ENCODE assay signal across 20 mouse cellular contexts in genomic region chr9:111486645-111487477, GRCm38 (mm10). TPM values are rescaled to one million over a fixed set of nuclear protein-coding genes. Genes with fewer than 3 reads are reported as not detected.
DNase-seq lines count a peak whose midpoint lies in the region; ATAC-seq lines count a peak whose summit lies in the region.
"Had no signal": no experiment of that assay in that cellular context is flagged by ENCODE, and none has a peak within 500 bp of the region (broad histone marks: within the 10 kb centered on the region; RNA-seq: fewer than 3 reads in every experiment).

No protein-coding gene starts in this region.

- H3K4me1 ChIP-seq in hindbrain, embryonic 10.5 days (replicated peaks): peaks cover 13% of the 10 kb centered on the region
- no peaks in the 10 kb centered on the region for H3K4me1 ChIP-seq in hindbrain, embryonic 16.5 days (ENCODE audit: control insufficient read depth, insufficient read depth, low read depth, low read length)
- peaks cover 8% of the 10 kb centered on the region for H3K4me1 ChIP-seq in midbrain, embryonic 11.5 days (ENCODE audit: control insufficient read depth, insufficient read depth, low read length)
- peaks cover 3% of the 10 kb centered on the region; the same call in 1 of the 2 replicates for H3K4me1 ChIP-seq in midbrain, embryonic 14.5 days (ENCODE audit: control insufficient read depth, insufficient read depth, low read length)
- peaks cover 9% of the 10 kb centered on the region for H3K4me1 ChIP-seq in embryonic facial prominence, embryonic 13.5 days
- H3K4me1 ChIP-seq: forebrain, embryonic 15.5 days; hindbrain, embryonic 15.5 days; lung, embryonic 15.5 days had no signal

- no peak overlapping the region for H3K4me2 ChIP-seq in hindbrain, embryonic 16.5 days (ENCODE audit: low read length)
- no peak overlapping the region for H3K4me2 ChIP-seq in midbrain, embryonic 11.5 days
- no peak overlapping the region for H3K4me2 ChIP-seq in midbrain, embryonic 14.5 days (ENCODE audit: low read length)
- no peak overlapping the region for H3K4me2 ChIP-seq in embryonic facial prominence, embryonic 13.5 days
- H3K4me2 ChIP-seq: forebrain, embryonic 15.5 days; heart, embryonic 12.5 days; hindbrain, embryonic 15.5 days; lung, embryonic 15.5 days had no signal

- peaks cover 14% of the 10 kb centered on the region; the same call in 1 of the 2 replicates for H3K27me3 ChIP-seq in hindbrain, embryonic 10.5 days (ENCODE audit: insufficient read depth, poor library complexity, severe bottlenecking)
- H3K27me3 ChIP-seq in hindbrain, embryonic 16.5 days (replicated peaks; ENCODE audit: control insufficient read depth, insufficient read depth, low read length): no peaks in the 10 kb centered on the region
- H3K27me3 ChIP-seq in midbrain, embryonic 11.5 days (ENCODE audit: control insufficient read depth, insufficient read depth, low read length): no peaks in the 10 kb centered on the region
- no peaks in the 10 kb centered on the region for H3K27me3 ChIP-seq in midbrain, embryonic 14.5 days (ENCODE audit: control insufficient read depth, insufficient read depth, low read length)
- peaks cover 5% of the 10 kb centered on the region; the same call in 1 of the 2 replicates for H3K27me3 ChIP-seq in embryonic facial prominence, embryonic 13.5 days
- H3K27me3 ChIP-seq: forebrain, embryonic 15.5 days; hindbrain, embryonic 15.5 days had no signal

- 37% methylated on average over 10 of the region's 10 CpGs for WGBS in hindbrain, embryonic 10.5 days
- 39% methylated on average over 10 of the region's 10 CpGs for WGBS in hindbrain, embryonic 16.5 days
- 33% methylated on average over 10 of the region's 10 CpGs for WGBS in midbrain, embryonic 11.5 days
- WGBS in midbrain, embryonic 14.5 days: 23% methylated on average over 10 of the region's 10 CpGs
- 46% methylated on average over 10 of the region's 10 CpGs for WGBS in embryonic facial prominence, embryonic 13.5 days

- H3K36me3 ChIP-seq in hindbrain, embryonic 10.5 days: no peaks in the 10 kb centered on the region
- H3K36me3 ChIP-seq in hindbrain, embryonic 16.5 days (ENCODE audit: control insufficient read depth, insufficient read depth, low read length): no peaks in the 10 kb centered on the region; the same call in 1 of the 2 replicates
- H3K36me3 ChIP-seq in midbrain, embryonic 11.5 days (ENCODE audit: control insufficient read depth, insufficient read depth, low read length): no peaks in the 10 kb centered on the region
- no peaks in the 10 kb centered on the region for H3K36me3 ChIP-seq in midbrain, embryonic 14.5 days (ENCODE audit: control insufficient read depth, insufficient read depth, low read length)
- H3K36me3 ChIP-seq in embryonic facial prominence, embryonic 13.5 days: no peaks in the 10 kb centered on the region
- H3K36me3 ChIP-seq: forebrain, embryonic 15.5 days; hindbrain, embryonic 15.5 days; lung, embryonic 15.5 days had no signal

- no peak overlapping the region for H3K4me3 ChIP-seq in hindbrain, embryonic 10.5 days
- H3K4me3 ChIP-seq in hindbrain, embryonic 16.5 days (ENCODE audit: low read length): no peak overlapping the region
- no peak overlapping the region for H3K4me3 ChIP-seq in midbrain, embryonic 11.5 days (ENCODE audit: low read depth, low read length)
- H3K4me3 ChIP-seq in midbrain, embryonic 14.5 days (replicated peaks; ENCODE audit: low read depth, low read length): no peak overlapping the region
- no peak overlapping the region for H3K4me3 ChIP-seq in embryonic facial prominence, embryonic 13.5 days
- H3K4me3 ChIP-seq: forebrain, embryonic 15.5 days; heart, embryonic 12.5 days; hindbrain, embryonic 15.5 days; lung, embryonic 15.5 days had no signal

- no peak overlapping the region for H3K9ac ChIP-seq in hindbrain, embryonic 16.5 days (ENCODE audit: low read depth, low read length)
- no peak overlapping the region for H3K9ac ChIP-seq in midbrain, embryonic 11.5 days (ENCODE audit: low read length)
- H3K9ac ChIP-seq in midbrain, embryonic 14.5 days (replicated peaks; ENCODE audit: low read length): no peak overlapping the region
- peak overlapping the region; percentile 6; the same call in 1 of the 2 replicates for H3K9ac ChIP-seq in embryonic facial prominence, embryonic 13.5 days
- H3K9ac ChIP-seq: forebrain, embryonic 15.5 days; heart, embryonic 12.5 days; hindbrain, embryonic 15.5 days; liver, embryonic 14.5 days; lung, embryonic 15.5 days had no signal

- H3K9me3 ChIP-seq in hindbrain, embryonic 10.5 days: no peaks in the 10 kb centered on the region
- no peaks in the 10 kb centered on the region for H3K9me3 ChIP-seq in hindbrain, embryonic 16.5 days (ENCODE audit: control insufficient read depth, low read length)
- no peaks in the 10 kb centered on the region for H3K9me3 ChIP-seq in midbrain, embryonic 11.5 days (ENCODE audit: control insufficient read depth, low read length)
- H3K9me3 ChIP-seq in midbrain, embryonic 14.5 days (ENCODE audit: control insufficient read depth, low read length): no peaks in the 10 kb centered on the region; the same call in 1 of the 2 replicates
- H3K9me3 ChIP-seq in embryonic facial prominence, embryonic 13.5 days: no peaks in the 10 kb centered on the region
- H3K9me3 ChIP-seq: forebrain, embryonic 15.5 days; hindbrain, embryonic 15.5 days; lung, embryonic 15.5 days had no signal

- no peak for ATAC-seq in hindbrain, embryonic 16.5 days
- peak; percentile 76 for ATAC-seq in midbrain, embryonic 11.5 days (ENCODE audit: low FRiP score)
- no peak for ATAC-seq in midbrain, embryonic 14.5 days (ENCODE audit: low FRiP score, low TSS enrichment)
- no peak for ATAC-seq in embryonic facial prominence, embryonic 13.5 days (ENCODE audit: insufficient number of reproducible peaks, insufficient read depth, low FRiP score, low TSS enrichment, low read depth)
- ATAC-seq: forebrain, embryonic 15.5 days had no signal

- peak overlapping the region; percentile 69 for H3K27ac ChIP-seq in hindbrain, embryonic 10.5 days
- H3K27ac ChIP-seq in hindbrain, embryonic 16.5 days (ENCODE audit: low read depth, low read length): no peak overlapping the region
- H3K27ac ChIP-seq in midbrain, embryonic 11.5 days (ENCODE audit: low read depth, low read length): no peak overlapping the region
- H3K27ac ChIP-seq in midbrain, embryonic 14.5 days (replicated peaks; ENCODE audit: low read depth, low read length): no peak overlapping the region
- H3K27ac ChIP-seq in embryonic facial prominence, embryonic 13.5 days: no peak overlapping the region
- H3K27ac ChIP-seq: forebrain, embryonic 15.5 days; hindbrain, embryonic 15.5 days; liver, embryonic 14.5 days; lung, embryonic 15.5 days had no signal

- DNase-seq in hindbrain, embryonic 10.5 days (ENCODE audit: low spot score): peak; percentile 31
- DNase-seq in midbrain, embryonic 11.5 days (ENCODE audit: low spot score, missing footprints): peak; percentile 92
- DNase-seq in midbrain, embryonic 14.5 days: no peak
- peak; percentile 97 for DNase-seq in ZHBTc4 (ENCODE audit: low read depth, low spot score)
- DNase-seq in frontal cortex, postnatal 36 days (ENCODE audit: low spot score in 2 of 2): no peak
- no peak for DNase-seq in right cerebral cortex, adult 18-20 months
- DNase-seq: adrenal gland, adult 8-10 months; cerebellum, adult 9-10 months; heart, postnatal 14 days; kidney, adult 11 months; kidney, postnatal 36 days; layer of hippocampus, adult 9-11 months; thymus, postnatal 36 days had no signal

RNA-seq across cellular contexts. Expression of gene Dclk3, which starts 48.0 kb away (rescaled TPM):
- polyA plus RNA-seq in hindbrain, embryonic 10.5 days (2016; fragmentation: Nextera tagmentation; extraction: Ambion mirVana): 0.30 and 0.35 TPM in 2 replicates
- 6.8 and 8.0 TPM in 2 replicates for polyA plus RNA-seq in hindbrain, embryonic 16.5 days (2015; fragmentation: Nextera tagmentation; extraction: Ambion mirVana)
- polyA plus RNA-seq in midbrain, embryonic 11.5 days (2014; fragmentation: Nextera tagmentation; extraction: Ambion mirVana): 0.18 and 0.28 TPM in 2 replicates
- 3.4 and 4.3 TPM in 2 replicates for polyA plus RNA-seq in midbrain, embryonic 14.5 days (2014; fragmentation: Nextera tagmentation; extraction: Ambion mirVana)
- 4.4 and 5.6 TPM in 2 replicates for polyA plus RNA-seq in embryonic facial prominence, embryonic 13.5 days (2015; fragmentation: Nextera tagmentation; extraction: Ambion mirVana)

Comparison
In these comparisons a context has a peak if more than half of its experiments do, and no peak if none do; other contexts are left out.
1. DNase-seq: peak in hindbrain, embryonic 10.5 days (single experiment), midbrain, embryonic 11.5 days (single experiment) and ZHBTc4 (single experiment); none in midbrain, embryonic 14.5 days (single experiment), frontal cortex, postnatal 36 days (0 of 2) and right cerebral cortex, adult 18-20 months (single experiment).